Mouse (Mus musculus) common myeloid progenitor, adult 5-6 weeks (primary cell): ENCODE measurements at regions not wholly inside any gene's neighbourhood (a gene's known extent, or its start where the extent isn't known, plus 50 kb on each side); places are given as distances from the start of the nearest gene placed in this dataset.

ENCODE experiments used
- ATAC-seq: replicated peaks from 2 replicates; pipeline ENCODE4 v1.8.0; 2016; ENCODE audit warnings: low read depth, mild to moderate bottlenecking, moderate TSS enrichment, inconsistent platforms; ENCODE audit not compliant: poor library complexity, severe bottlenecking

- ATAC-seq: no peak
Measured at GRCm38 (mm10) chr12:54577235-54577634, 79.1 kb downstream of the Sptssa start.

- no peak for ATAC-seq
Measured at GRCm38 (mm10) chr12:54576821-54577220, 79.6 kb downstream of the Sptssa start.

DNA sequence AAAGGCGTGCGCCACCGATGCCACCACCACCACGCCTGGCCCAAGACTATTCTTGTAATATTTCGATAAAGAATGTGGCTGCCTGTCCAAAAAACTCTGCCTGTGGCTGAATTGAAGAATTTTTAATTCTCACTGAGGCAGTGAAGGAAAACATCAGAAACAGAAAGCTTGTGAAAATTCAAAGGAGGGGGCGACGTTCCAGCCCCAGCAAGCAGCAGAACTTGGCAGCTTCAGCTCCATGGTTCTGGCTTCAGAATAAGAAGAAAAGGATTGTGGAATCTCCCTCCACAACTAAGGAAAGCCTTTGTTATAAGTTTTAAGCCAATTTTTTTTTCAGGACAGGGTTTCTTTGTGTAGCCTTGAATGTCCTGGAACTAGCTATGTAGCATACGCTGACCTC, 83.5 kb downstream of the Sptssa start:
- ATAC-seq: no peak

DNA sequence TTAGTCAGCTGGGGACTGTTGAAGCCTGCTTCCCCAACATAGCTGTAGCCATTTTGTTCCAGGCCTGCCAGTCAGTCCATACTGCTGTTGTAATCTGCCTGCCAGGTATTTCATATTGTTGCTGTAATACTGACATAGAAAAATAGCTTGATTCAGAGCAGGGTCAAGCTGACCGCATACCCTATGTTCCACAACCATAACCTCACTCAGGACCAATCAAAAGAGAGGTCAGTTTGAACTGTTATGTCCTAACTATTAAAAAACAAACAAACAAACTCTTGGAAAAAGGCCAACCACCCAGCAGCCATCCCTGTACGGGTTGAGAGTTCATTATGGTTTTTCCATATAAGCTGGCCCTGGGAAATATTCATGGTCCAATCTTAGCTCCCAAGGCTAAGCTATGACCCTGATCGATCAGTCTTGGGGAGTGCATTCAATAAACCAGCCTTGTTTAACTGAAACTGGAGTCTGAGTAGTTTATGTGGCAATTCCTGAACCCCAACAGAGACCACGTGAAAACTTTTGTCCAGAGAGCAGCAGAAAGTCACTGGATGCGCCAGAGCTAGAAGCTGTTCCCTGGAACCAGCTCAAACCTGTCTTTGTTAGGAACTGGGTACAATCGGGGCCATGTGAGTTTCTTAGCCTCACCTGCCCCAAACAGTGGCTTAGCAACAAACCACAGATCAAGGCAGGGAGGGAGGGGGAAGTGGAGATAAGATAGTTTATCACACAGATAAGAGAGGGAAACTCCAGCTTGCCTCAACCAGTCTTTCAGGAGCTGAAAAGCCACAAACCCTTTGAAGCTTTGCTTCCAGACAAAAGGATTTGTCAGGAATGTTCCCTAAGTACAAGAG, 88.1 kb downstream of the Sptssa start:
- ATAC-seq: no peak

- ATAC-seq: no peak
Measured at GRCm38 (mm10) chr12:54567426-54567790, 89.0 kb downstream of the Sptssa start.

- no peak for ATAC-seq
Measured at GRCm38 (mm10) chr12:54566532-54567425, 89.6 kb downstream of the Sptssa start.

GRCm38 (mm10) chr12:54561981-54562380, 94.4 kb downstream of the Sptssa start:
- ATAC-seq: no peak

- ATAC-seq: peak; percentile 86
Measured at GRCm38 (mm10) chr12:54558106-54558505, 98.3 kb downstream of the Sptssa start.

DNA sequence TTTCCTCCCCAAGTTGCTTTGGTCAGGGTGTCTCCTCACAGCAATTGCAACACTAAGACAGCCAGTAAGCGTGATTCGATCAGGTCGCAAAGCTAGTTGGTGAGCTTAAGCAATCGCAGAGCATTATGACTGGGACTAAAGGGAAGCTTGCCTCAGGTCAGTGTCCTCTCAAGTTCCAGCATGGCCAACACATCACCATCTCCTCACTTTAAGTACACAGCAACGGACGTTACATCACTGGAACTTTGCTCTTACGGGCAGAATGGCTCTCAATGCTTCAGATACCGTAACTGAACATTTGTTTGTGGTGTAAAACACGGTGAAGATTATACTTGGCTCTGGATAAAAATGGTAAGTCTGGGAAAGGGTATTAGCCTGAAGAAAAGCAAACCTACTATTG, 106.7 kb downstream of the Sptssa start:
- no peak for ATAC-seq

DNA sequence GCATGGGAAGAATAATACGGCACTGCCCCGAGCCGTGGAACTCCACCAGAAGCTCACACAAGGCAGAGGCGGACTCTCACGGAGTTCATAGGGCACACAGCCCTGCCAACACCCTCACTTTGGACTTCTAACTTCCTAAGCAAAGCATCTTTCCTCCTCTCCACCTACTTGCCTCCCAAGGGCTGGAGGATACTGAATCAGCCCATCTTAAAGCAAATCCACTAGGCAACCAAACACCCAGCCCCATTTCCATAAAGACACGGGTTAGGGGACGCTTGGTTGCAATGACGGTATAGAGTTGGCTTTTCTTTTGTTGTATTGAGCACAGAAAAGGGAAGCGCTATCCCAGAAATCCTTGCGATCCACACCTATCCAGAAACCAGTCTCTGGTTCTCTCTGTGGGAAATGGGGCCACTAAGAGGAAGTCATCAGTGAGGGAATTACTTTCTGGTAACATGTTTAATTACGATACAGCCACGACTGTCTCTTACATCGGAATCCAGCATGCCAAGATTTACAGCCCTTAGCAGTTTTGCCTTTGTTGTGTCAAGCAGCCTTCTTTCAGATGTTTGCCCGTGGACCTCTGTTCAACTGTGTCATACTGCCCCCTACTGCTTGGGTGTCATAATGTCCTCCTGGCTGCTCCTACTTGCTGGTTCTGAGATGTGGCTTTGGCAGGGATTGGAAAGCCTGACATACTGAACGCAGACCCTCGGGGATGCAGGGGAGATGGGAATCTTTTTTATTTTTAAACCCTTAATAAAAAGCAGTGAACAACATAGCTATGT, 110.4 kb downstream of the Sptssa start:
- ATAC-seq: peak; percentile 83

- ATAC-seq: no peak
Measured at GRCm38 (mm10) chr12:54538320-54538705, 118.1 kb downstream of the Sptssa start.

DNA sequence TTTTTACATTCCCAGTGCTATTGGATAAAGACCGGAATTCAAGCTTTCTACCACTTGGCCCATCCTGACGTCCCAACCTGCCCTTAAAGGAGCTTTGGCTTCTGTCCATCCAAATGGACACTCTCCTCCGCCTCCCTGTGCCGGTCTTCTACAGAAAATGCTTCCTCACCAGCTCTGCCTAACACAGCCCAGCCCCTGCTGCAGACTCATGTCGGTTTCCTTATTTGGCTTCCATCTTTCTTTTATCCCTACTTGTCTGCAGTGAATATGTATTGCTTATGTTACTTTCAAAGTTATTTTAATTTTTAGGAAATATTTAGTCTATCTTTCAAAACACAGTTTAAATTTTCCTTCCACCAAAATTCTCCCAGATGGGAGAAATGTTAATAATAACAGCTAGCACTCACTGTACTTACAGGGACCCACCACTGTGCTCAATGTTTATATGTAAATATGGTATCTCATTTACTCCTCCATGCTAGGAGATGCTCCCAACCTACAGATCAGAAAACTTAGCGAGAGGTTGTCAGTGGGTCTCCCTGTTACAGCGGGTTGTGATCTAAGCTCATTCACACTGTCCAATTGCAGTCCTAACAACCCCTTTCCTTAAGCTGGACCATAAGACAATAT, 118.6 kb downstream of the Sptssa start:
- no peak for ATAC-seq

DNA sequence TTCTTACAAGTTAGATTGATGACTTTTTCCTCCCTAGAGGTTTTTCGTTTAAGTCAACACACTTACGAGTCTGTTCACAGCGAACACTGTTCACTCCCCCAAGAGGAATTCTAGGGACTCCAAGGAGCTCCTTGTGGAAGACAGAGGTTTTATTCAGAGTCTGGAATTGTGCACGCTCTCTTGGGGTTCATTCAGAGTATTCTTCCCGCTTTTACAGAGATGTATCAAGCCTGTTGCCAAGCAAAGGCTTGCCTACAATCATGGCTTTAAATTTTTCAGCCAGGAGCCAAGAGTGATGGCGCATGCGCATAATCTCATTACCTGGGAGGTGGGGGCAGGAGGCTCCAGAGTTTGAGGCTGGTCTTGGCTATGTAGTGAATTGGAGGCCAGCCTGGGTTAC, 119.4 kb downstream of the Sptssa start:
- no peak for ATAC-seq

DNA sequence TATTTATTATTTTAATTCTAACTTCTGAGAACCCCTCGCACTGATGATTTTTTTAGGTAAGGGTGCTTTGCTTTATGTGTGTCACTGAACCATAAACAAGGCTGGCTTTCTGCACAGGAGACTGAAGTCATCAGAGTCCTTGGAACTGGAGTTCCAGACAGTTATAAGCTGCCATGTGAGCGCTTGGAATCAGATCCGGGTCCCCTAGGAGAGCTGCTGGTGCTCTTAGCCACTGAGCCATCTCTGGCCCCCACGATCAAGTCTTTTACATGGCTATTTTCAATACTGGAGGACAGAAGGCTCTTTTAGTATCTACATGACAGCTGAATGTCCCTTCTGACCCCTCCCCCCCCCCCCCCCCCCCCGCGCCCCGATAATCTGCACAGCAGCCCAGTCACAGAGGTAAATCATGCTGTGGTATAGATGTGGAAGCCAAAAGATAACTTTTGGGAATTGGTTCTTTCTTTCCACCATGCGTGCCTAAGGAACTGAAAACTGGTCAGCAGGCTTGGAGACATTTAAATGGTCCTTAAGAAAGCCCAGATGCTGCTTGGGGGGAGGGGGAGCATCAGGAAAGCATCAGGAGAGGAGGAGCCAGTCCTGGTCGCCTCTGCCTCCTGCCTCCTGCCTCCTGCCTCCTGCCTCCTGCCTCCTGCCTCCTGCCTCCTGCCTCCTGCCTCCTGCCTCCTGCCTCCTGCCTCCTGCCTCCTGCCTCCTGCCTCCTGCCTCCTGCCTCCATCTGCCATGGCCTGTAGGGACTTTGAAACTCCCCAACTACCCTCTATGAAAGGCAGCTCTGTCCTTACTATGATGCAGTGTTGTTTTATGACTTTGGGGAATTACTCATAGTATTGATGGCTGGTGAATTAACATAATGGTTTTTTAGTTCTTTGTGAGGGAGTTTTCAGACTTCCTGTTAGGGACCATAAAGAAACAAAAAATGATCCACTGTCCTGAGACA, 120.5 kb downstream of the Sptssa start:
- ATAC-seq: no peak

DNA sequence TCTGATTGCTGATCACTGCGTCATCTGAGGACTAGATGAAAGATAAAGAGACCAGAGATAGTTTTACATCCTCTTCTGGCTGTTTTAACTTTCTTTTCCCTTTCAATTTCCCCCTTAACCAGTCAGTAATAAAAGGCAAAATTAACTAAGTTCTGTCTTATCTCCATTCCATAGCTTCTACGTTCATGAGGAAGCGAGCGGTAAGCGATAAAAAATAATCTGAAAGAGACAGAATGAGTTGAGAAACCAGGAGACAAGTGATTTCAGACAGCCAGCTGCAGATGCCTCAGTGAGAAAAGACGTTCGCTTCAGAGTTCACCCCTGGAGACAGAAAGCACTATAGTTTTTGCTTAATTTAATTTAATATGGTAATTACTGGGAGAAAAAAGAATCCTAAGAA, 121.5 kb downstream of the Sptssa start:
- no peak for ATAC-seq

- ATAC-seq: no peak
Measured at GRCm38 (mm10) chr12:54533134-54533533, 123.2 kb downstream of the Sptssa start.

DNA sequence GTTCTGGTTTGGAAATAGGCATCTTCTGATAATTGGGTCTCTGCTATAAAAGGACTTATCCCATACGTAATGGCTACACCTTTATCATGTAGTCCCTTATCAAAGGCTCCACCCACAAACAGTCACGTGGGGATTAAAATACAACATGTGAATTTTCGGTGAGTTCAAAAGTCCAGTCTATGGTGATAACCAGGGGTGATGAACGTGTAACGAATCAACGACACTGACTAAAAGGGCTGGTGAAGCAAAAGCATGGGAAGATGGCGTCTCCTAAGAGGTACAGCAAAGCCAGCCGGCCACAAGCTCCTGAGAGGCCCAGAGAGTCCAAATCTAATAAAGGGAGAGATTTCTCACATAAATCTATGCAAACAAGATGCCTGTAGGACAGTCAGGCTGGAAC, 124.3 kb downstream of the Sptssa start:
- ATAC-seq: no peak

DNA sequence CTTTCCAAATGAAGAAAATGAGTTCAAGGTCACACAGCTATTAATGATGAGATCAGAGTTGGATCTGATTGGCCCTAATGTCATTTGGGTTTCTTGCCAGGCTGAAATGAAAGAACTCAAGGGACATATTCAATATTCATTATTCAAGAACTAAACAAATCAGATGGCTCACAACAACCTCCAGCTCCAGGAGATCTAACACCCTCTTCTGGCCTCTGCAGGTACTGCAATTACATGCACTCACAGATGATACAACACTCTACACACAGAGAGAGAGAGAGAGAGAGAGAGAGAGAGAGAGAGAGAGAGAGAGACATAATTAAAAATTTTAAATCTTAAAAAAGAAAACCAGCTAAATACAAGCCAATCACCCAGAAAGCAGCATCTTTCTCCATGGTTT, 128.3 kb downstream of the Sptssa start:
- ATAC-seq: no peak

DNA sequence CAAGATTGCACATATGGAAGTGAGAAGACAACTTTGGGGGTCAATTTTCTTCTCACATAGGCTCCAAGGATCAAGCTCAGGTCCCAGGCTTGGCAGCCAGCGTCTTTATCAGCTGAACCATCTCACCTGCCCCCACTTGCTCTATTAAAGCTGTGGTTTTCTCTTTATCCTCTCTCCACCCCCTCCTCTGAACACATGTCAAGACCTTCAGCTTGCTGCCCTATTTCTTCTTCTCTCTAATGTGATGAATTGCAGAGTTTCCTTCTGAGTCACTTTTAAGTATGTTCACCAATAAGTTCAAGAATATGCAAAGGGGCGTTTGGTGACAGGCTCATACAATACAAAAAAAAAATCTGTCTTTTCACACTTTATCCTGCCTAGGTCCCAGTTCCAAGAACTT, 128.8 kb downstream of the Sptssa start:
- ATAC-seq: no peak
